Mouse (Mus musculus) lung, postnatal 0 days (tissue): Measurements from ENCODE around the gene AI182371.

ENCODE experiments used
- CTCF ChIP-seq: IDR thresholded peaks from 2 replicates; pipeline ENCODE4 v1.5.1; 2016; ENCODE audit warnings: antibody characterized with exemption, mild to moderate bottlenecking
- EP300 ChIP-seq: IDR thresholded peaks from 2 replicates; pipeline ENCODE4 v1.6.1; 2016; ENCODE audit warnings: antibody characterized with exemption, mild to moderate bottlenecking, control low read depth

DNA sequence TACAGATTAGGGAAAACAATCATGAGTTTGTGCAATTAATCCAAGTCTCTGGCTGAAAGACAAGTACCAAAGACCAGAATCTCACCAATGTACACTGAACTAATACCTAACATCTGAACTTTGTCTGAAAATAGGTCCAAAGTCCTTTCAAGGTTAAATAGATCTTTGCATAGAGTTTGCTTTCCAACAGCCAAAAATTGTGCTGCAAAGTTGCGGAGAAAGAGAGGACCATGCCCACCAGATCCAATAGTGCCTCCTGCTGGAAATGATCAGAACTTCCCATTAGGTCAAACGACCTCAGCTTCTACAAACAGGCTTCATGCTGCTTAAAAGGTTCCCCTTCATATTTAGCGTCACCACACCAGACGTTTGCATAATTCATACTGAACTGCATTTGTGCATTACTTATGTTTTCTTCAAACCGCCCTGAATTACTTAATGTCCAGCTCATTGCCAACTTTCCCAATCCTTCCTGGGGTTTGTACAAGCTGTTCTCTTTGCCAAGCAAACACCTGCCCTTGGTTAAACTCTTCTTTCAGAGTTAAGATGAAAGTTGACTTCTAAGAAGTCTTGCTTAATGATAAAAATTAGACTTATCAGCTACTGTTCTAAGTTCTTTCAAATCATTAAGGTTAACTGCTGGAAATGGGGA lies 6.8 kb upstream of the AI182371 start:
- TF ChIP-seq CTCF (peak; percentile 83), EP300 (peak; percentile 92)
